Mouse (Mus musculus) adrenal gland, adult 8-10 months (tissue): Measurements from ENCODE around the gene Kazald1. TPM values are rescaled to one million over a fixed set of nuclear protein-coding genes. Genes with fewer than 3 reads are reported as not detected.
A peak's percentile ranks its signal among the peaks of the same experiment; 100 is the strongest.

Source experiments
- DNase-seq: peaks from one replicate; pipeline ENCODE4 v3.0.0; 2022
- total RNA-seq, 4 experiments: library from RNA; stranded (reverse); gene quantifications; 2 replicates each; pipeline ENCODE4 v1.2.4; 2022

The Kazald1 gene
- total RNA-seq, 4 experiments from 2014 or later = 6.2 to 13.8 (median 9.5) TPM

GRCm38 (mm10) chr19:45077742-45078645 is 3.0 kb downstream of the Kazald1 start:
- no peak for DNase-seq

- DNase-seq = no peak
These were observed 4.1 kb downstream of the Kazald1 start for GRCm38 (mm10) chr19:45078971-45079764.

- peak; percentile 44 for DNase-seq
These were observed 4.9 kb downstream of the Kazald1 start for GRCm38 (mm10) chr19:45079769-45080515.

GRCm38 (mm10) chr19:45080711-45081110 is 5.7 kb downstream of the Kazald1 start:
- DNase-seq = no peak

GRCm38 (mm10) chr19:45081279-45081678 is 6.2 kb downstream of the Kazald1 start:
- DNase-seq = no peak

- DNase-seq = no peak
These were observed 7.0 kb downstream of the Kazald1 start for GRCm38 (mm10) chr19:45081841-45082550.

- DNase-seq = no peak
These were observed 22.8 kb downstream of the Kazald1 start for GRCm38 (mm10) chr19:45097868-45098267.

- DNase-seq = no peak
These were observed 25.6 kb downstream of the Kazald1 start for GRCm38 (mm10) chr19:45100486-45101270.

GRCm38 (mm10) chr19:45105591-45105990 is 30.6 kb downstream of the Kazald1 start:
- no peak for DNase-seq

- no peak for DNase-seq
These were observed 31.6 kb downstream of the Kazald1 start for GRCm38 (mm10) chr19:45106689-45107088.

- no peak for DNase-seq
These were observed 35.6 kb downstream of the Kazald1 start for GRCm38 (mm10) chr19:45110681-45111080.

GRCm38 (mm10) chr19:45112444-45112843 is 37.4 kb downstream of the Kazald1 start:
- DNase-seq = no peak

GRCm38 (mm10) chr19:45113791-45114460 is 38.9 kb downstream of the Kazald1 start:
- no peak for DNase-seq

- no peak for DNase-seq
These were observed 39.7 kb downstream of the Kazald1 start for GRCm38 (mm10) chr19:45114772-45115171.

GRCm38 (mm10) chr19:45116798-45117197 is 41.8 kb downstream of the Kazald1 start:
- peak; percentile 7 for DNase-seq

Other genes with a start within 250 kb of the Kazald1 start
- 10 to 100 TPM; 22.6 to 40.9 (median 30.5) TPM for gene Slf2, start 144.1 kb upstream of the Kazald1 start, total RNA-seq
- 10 to 100 TPM in 2 of 4 experiments, 1 to 10 TPM in 2; 4.3 to 14.9 (median 10.2) TPM for gene Sema4g, start 86.1 kb upstream of the Kazald1 start, total RNA-seq
- gene Twnk, start 69.6 kb upstream of the Kazald1 start, total RNA-seq = 10 to 100 TPM; 34.8 to 40.2 (median 37.5) TPM
- gene Mrpl43, start 68.8 kb upstream of the Kazald1 start, total RNA-seq = 10 to 100 TPM; 44.2 to 57.9 (median 48.4) TPM
- 100 to 1,000 TPM; 100 to 121 (median 110) TPM for gene Lzts2, start 60.8 kb upstream of the Kazald1 start, total RNA-seq
- under 1 TPM; 0.12 to 1.00 (median 0.56) TPM for gene Pdzd7, start 29.5 kb upstream of the Kazald1 start, total RNA-seq
- 10 to 100 TPM; 53.1 to 96.1 (median 73.9) TPM for gene Sfxn3, start 27.7 kb upstream of the Kazald1 start, total RNA-seq
- not detected for gene Tlx1, start 75.4 kb downstream of the Kazald1 start, total RNA-seq
- not detected for gene Lbx1, start 160.6 kb downstream of the Kazald1 start, total RNA-seq